Mouse (Mus musculus) forebrain, embryonic 15.5 days (tissue): ENCODE measurements around the gene Slc35c1. TPM values are rescaled to one million over a fixed set of nuclear protein-coding genes. Genes with fewer than 3 reads are reported as not detected.

Experiments used
- ATAC-seq: fragments of 200-750 bp; cut with Nextera tagmentation; replicated peaks from 2 replicates; pipeline ENCODE4 v1.8.0; 2017; ENCODE audit warnings: mild to moderate bottlenecking, moderate TSS enrichment, moderate library complexity
- H3K27ac ChIP-seq: fragments of 300-500 bp; sonication (generic); replicated peaks from 2 replicates; pipeline ENCODE4 v1.5.1; 2015; ENCODE audit warnings: mild to moderate bottlenecking, inconsistent platforms
- H3K27me3 ChIP-seq: fragments of 300-500 bp; sonication (generic); 2 replicates; pipeline ENCODE4 v1.6.1; 2015; ENCODE audit warnings: inconsistent platforms
- H3K36me3 ChIP-seq: fragments of 300-500 bp; sonication (generic); 2 replicates; pipeline ENCODE4 v1.6.1; 2015; ENCODE audit warnings: mild to moderate bottlenecking, inconsistent platforms
- H3K4me1 ChIP-seq: fragments of 300-500 bp; sonication (generic); 2 replicates; pipeline ENCODE4 v1.6.1; 2015; ENCODE audit warnings: inconsistent platforms
- H3K4me2 ChIP-seq: fragments of 300-500 bp; sonication (generic); replicated peaks from 2 replicates; pipeline ENCODE4 v1.6.1; 2015; ENCODE audit warnings: mild to moderate bottlenecking, inconsistent platforms
- H3K4me3 ChIP-seq: fragments of 300-500 bp; sonication (generic); 2 replicates; pipeline ENCODE4 v1.5.1; 2015; ENCODE audit warnings: mild to moderate bottlenecking, inconsistent platforms
- H3K9ac ChIP-seq: fragments of 300-500 bp; sonication (generic); replicated peaks from 2 replicates; pipeline ENCODE4 v1.6.1; 2015; ENCODE audit warnings: mild to moderate bottlenecking, inconsistent platforms
- H3K9me3 ChIP-seq: fragments of 300-500 bp; sonication (generic); 2 replicates; pipeline ENCODE4 v1.6.1; 2016; ENCODE audit warnings: inconsistent platforms
- WGBS: fragments of 180-500 bp; shearing (Covaris S2); methylation state at CpG from one replicate; pipeline ENCODE4 v1.1.7; 2015; ENCODE audit warnings: mixed read lengths; 5-methylcytosine and 5-hydroxymethylcytosine counted together
- polyA plus RNA-seq: library from polyadenylated mRNA; unstranded; fragments of >200 nt; fragmentation: Nextera tagmentation; extraction: Ambion mirVana; gene quantifications from 2 replicates; pipeline ENCODE4 v1.2.1, GENCODE M21; 2015

Gene Slc35c1
- polyA plus RNA-seq, 1 experiment from 2014 or later, result 10.9 TPM

DNA sequence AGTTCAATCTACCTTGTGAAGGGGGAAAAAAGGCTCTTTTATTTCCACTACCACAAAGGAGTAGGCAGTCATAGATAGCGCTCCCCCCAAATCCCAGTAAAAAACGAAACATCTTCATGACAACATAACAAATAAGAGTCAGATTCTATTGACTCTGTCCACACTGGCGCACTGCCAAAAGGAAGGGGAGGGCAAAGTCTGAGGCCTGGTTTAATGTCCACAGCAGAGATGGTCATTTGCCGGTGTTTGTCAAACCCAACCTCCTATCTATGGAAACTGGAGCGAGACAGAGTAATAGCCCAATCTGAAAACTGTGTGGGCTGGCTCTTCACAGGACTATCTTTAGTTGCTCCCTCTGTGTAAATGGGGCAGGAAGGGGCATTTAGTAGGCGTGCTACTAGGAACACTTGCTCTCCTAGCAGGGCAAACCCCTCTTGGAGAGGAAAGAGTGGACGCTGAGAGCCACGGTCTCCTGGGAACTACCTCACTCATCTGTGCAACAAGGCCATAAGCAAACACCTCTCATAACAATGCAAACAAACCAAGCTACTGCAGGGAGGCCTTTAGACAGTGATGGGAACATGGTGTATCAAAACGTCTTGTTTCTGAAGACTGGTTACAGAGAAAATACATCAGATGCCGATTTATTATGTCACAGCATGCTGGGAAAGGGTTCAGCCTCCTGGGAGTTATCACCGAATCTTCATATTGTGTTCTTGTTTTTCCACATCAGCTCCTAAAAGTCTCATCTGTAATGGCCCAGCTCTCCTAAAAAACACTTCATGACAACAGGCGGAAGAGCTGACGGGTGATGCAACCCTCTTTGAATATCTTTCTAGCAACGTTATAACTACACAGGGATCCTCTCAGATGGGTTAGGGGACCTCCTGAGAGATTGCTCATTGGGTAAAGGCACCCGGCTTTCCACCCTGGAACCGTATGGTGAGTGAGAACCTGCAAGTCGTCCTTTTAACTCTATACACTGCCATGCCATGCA is 27.7 kb downstream of the Slc35c1 start:
- ATAC-seq, result no peak
- Histone ChIP-seq H3K36me3 (no peaks in the 10 kb centered on the region), H3K9me3 (no peaks in the 10 kb centered on the region), H3K9ac (peak overlapping the region; percentile 65), H3K4me3 (peak overlapping the region; percentile 62), H3K4me2 (peak overlapping the region; percentile 78), H3K27ac (peak overlapping the region; percentile 83), H3K27me3 (no peaks in the 10 kb centered on the region), H3K4me1 (peaks cover 58% of the 10 kb centered on the region)
- WGBS, result 42% methylated on average over 17 of the region's 17 CpGs

DNA sequence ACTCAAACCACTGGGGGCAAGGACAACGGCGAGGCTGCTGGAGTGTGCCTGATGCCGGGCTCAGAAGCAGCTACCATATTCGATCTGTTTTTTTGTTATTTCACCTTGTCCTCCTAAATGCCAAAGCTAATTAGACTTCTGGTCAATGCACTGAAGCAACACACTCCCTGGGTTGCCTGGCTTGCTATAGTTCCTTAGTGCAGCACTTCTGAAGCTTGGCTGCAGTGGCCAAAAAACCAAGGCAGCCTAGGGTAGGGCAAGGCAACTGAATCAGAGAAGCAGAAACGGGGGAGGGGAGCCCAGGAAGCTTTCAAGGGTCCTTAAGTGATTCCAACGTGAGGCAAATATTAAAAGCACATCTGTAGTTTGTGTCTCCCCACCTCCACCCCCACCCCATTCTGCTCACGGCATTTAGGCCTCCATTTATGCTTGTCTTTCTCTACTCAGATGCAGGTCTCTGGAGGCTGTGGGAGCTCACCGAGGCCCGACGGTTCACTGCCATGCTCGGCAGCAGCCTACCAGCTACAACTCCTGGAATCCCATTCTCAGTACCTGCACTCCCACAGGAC is 28.6 kb downstream of the Slc35c1 start:
- Histone ChIP-seq H3K4me1 (peaks cover 66% of the 10 kb centered on the region), H3K27ac (peak overlapping the region; percentile 83), H3K9me3 (no peaks in the 10 kb centered on the region), H3K4me3 (peak overlapping the region; percentile 62), H3K4me2 (peak overlapping the region; percentile 78), H3K27me3 (no peaks in the 10 kb centered on the region), H3K36me3 (no peaks in the 10 kb centered on the region), H3K9ac (peak overlapping the region; percentile 65)
- 17% methylated on average over 11 of the region's 11 CpGs for WGBS
- no peak for ATAC-seq

DNA sequence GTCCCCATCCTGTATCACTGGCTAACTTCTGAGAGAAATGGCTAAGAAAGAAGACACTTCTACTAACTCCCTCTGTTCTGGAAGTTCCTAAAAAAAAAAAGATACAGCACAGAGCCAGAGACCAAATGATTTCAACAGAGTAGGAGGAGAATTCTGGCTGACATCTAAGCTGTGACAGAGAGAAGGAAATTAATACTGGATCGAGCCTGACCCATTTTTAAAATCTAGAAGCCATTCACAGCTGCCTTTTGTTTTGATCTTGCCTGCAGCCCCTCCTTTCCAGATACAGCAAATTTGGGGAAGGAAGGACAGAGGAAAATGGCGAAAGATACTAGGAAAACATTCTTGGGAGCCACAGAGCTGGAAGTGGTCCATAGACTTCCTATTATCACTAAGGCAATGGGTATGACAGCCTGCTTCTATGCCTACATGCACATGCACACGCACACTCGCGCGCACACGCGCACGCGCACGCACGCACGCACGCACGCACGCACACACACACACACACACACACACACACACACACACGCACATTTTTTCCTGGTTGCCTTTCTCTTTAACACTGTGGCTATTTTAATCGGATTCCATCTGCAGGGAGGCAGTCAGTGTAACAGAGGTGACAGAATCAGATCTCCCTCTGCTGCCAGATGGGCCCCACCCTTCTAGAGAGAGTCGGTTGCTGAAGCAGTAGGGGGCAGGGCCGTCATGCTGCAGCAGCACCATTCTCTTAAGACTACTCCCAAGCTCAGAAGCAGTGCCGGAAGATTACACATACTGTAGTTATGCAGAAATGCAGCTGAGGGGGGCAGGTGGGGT is 29.4 kb downstream of the Slc35c1 start:
- H3K27ac ChIP-seq, result peak overlapping the region; percentile 83
- H3K4me1 ChIP-seq, result peaks cover 73% of the 10 kb centered on the region
- H3K9ac ChIP-seq, result peak overlapping the region; percentile 65
- ATAC-seq, result peak; percentile 29
- H3K4me2 ChIP-seq, result peak overlapping the region; percentile 78
- H3K27me3 ChIP-seq, result no peaks in the 10 kb centered on the region
- 54% methylated on average over 21 of the region's 21 CpGs for WGBS
- H3K36me3 ChIP-seq, result no peaks in the 10 kb centered on the region
- H3K4me3 ChIP-seq, result peak overlapping the region; percentile 62
- no peaks in the 10 kb centered on the region for H3K9me3 ChIP-seq

GRCm38 (mm10) chr2:92430089-92430488 is 30.2 kb downstream of the Slc35c1 start:
- ATAC-seq, result no peak
- Histone ChIP-seq H3K9ac (no peak overlapping the region), H3K27me3 (no peaks in the 10 kb centered on the region), H3K9me3 (no peaks in the 10 kb centered on the region), H3K4me1 (peaks cover 81% of the 10 kb centered on the region), H3K27ac (no peak overlapping the region), H3K36me3 (no peaks in the 10 kb centered on the region), H3K4me2 (no peak overlapping the region; the same call in 1 of the 2 replicates), H3K4me3 (no peak overlapping the region)
- WGBS, result 80% methylated on average over 2 of the region's 2 CpGs

- Histone ChIP-seq H3K9ac (no peak overlapping the region), H3K27me3 (no peaks in the 10 kb centered on the region), H3K4me3 (no peak overlapping the region), H3K36me3 (peaks cover 5% of the 10 kb centered on the region), H3K4me1 (peaks cover 88% of the 10 kb centered on the region), H3K9me3 (no peaks in the 10 kb centered on the region), H3K27ac (peak overlapping the region; percentile 55), H3K4me2 (no peak overlapping the region)
- peak; percentile 33; the same call in 1 of the 2 replicates for ATAC-seq
- WGBS, result 35% methylated on average over 6 of the region's 6 CpGs
Measured at GRCm38 (mm10) chr2:92427882-92428281, 32.5 kb downstream of the Slc35c1 start.

DNA sequence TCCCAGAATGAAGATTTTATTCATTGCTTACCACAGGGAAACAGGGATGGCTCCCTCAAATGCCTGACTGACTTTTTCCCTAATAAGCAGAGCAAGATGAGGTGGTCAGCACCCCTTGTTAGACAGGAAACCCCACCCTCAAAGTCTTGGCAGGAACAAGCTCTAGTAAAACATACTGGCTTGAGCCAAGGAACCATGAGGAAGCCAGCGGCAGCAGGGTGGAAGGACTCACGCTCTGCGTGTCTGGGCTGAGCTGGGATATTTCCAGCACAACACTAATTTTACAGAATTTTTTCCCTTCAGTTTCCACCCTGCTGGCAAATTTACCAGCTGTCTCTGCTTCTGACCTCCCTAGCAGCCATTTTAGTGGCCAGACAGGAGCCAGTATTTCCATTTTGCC is 33.9 kb downstream of the Slc35c1 start:
- Histone ChIP-seq H3K9ac (no peak overlapping the region), H3K27me3 (no peaks in the 10 kb centered on the region), H3K36me3 (peaks cover 19% of the 10 kb centered on the region), H3K4me2 (no peak overlapping the region), H3K9me3 (no peaks in the 10 kb centered on the region), H3K27ac (peak overlapping the region; percentile 81), H3K4me1 (peaks cover 73% of the 10 kb centered on the region), H3K4me3 (no peak overlapping the region)
- ATAC-seq, result no peak
- WGBS, result 54% methylated on average over 3 of the region's 3 CpGs

GRCm38 (mm10) chr2:92425366-92425765 is 35.0 kb downstream of the Slc35c1 start:
- WGBS, result 65% methylated on average over 4 of the region's 4 CpGs
- Histone ChIP-seq H3K36me3 (peaks cover 30% of the 10 kb centered on the region), H3K9ac (no peak overlapping the region), H3K4me3 (no peak overlapping the region), H3K9me3 (no peaks in the 10 kb centered on the region), H3K27ac (peak overlapping the region; percentile 81), H3K4me2 (no peak overlapping the region), H3K4me1 (peaks cover 63% of the 10 kb centered on the region), H3K27me3 (no peaks in the 10 kb centered on the region)
- peak; percentile 5; the same call in 1 of the 2 replicates for ATAC-seq

- Histone ChIP-seq H3K9ac (no peak overlapping the region), H3K9me3 (no peaks in the 10 kb centered on the region), H3K4me1 (peaks cover 62% of the 10 kb centered on the region), H3K4me2 (no peak overlapping the region), H3K27ac (peak overlapping the region; percentile 81), H3K36me3 (peaks cover 35% of the 10 kb centered on the region), H3K4me3 (no peak overlapping the region), H3K27me3 (no peaks in the 10 kb centered on the region)
- peak; percentile 75 for ATAC-seq
- WGBS, result 38% methylated on average over 9 of the region's 9 CpGs
Measured at GRCm38 (mm10) chr2:92424462-92425308, 35.7 kb downstream of the Slc35c1 start.

DNA sequence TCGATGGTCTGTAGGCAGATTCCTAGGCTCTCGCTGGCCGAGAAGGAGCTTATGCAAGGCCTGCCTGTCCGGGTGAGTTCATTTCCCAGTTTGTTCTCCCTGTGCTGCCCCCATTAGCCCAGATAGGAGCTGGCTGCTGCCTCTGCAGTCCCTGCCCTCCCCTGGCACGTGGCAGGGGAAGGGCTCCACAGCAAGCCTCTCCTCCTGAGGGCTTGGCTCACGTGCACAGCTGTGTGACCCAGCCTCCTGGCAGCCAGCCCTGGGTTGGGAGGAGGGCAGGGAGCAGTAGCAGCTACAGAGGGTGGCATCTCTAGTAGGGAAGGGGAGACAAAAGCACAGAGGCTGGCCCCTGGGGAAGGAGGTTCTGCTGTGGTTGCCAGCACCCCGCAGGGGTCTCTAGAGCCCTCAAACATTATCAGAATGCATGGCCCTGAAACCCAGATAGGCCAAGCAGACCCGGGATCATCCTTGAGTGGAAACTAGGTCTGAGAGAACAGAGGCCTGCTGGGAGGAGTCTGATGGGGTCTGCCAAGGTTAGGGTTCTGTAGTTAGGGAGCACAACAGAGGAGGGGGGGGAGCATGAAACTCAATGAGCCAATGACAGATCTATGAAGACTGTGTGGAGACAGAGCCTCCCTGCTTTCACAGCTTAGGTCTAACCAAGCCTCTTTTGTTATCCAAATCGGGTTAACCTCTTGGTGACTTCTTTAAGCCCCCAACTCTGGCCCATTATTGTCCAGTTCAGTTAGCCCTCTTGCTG is 36.5 kb downstream of the Slc35c1 start:
- Histone ChIP-seq H3K4me2 (no peak overlapping the region), H3K9ac (no peak overlapping the region), H3K36me3 (peaks cover 43% of the 10 kb centered on the region), H3K27ac (peak overlapping the region; percentile 81), H3K4me3 (no peak overlapping the region), H3K9me3 (no peaks in the 10 kb centered on the region), H3K27me3 (no peaks in the 10 kb centered on the region), H3K4me1 (peaks cover 56% of the 10 kb centered on the region)
- peak; percentile 53 for ATAC-seq
- WGBS, result 49% methylated on average over 9 of the region's 9 CpGs

GRCm38 (mm10) chr2:92423156-92423555 is 37.2 kb downstream of the Slc35c1 start:
- H3K4me2 ChIP-seq, result no peak overlapping the region
- no peak overlapping the region for H3K9ac ChIP-seq
- no peaks in the 10 kb centered on the region for H3K9me3 ChIP-seq
- H3K4me1 ChIP-seq, result peaks cover 49% of the 10 kb centered on the region
- H3K27ac ChIP-seq, result peak overlapping the region; percentile 81; the same call in 1 of the 2 replicates
- ATAC-seq, result no peak
- H3K27me3 ChIP-seq, result no peaks in the 10 kb centered on the region
- peaks cover 48% of the 10 kb centered on the region for H3K36me3 ChIP-seq
- no peak overlapping the region for H3K4me3 ChIP-seq
- WGBS, result 89% methylated on average over 9 of the region's 9 CpGs
